Comparison of ENCODE assay signal across 30 mouse cellular contexts in genomic region chr1:184147713-184148112, GRCm38 (mm10).
"Had no signal": no experiment of that assay in that cellular context is flagged by ENCODE, and none has a peak within 500 bp of the region (broad histone marks: within the 10 kb centered on the region; RNA-seq: fewer than 3 reads in every experiment).

No protein-coding gene starts in this region.

- ATAC-seq: liver, embryonic 12.5 days; liver, postnatal 0 days; lung, postnatal 0 days; midbrain, embryonic 13.5 days; midbrain, embryonic 15.5 days; midbrain, embryonic 16.5 days had no signal

- H3K27me3 ChIP-seq: limb, embryonic 12.5 days; limb, embryonic 13.5 days; limb, embryonic 15.5 days; liver, embryonic 12.5 days; liver, embryonic 13.5 days; liver, embryonic 15.5 days; lung, embryonic 15.5 days; megakaryocyte, embryonic 14.5 days; midbrain, embryonic 12.5 days; midbrain, embryonic 13.5 days; midbrain, embryonic 15.5 days had no signal

- DNase-seq: left cerebral cortex, postnatal 4 days; liver; liver, embryonic 13.5 days; liver, postnatal 0 days; lung, adult 18-20 months; lung, adult 2 months; lung, embryonic 14.5 days; lung, postnatal 10 days; lung, postnatal 14 days; lung, postnatal 36 days; lung, postnatal 4 days; midbrain, embryonic 14.5 days had no signal

- H3K36me3 ChIP-seq: limb, embryonic 10.5 days; limb, embryonic 12.5 days; limb, embryonic 13.5 days; limb, embryonic 15.5 days; liver, embryonic 12.5 days; liver, embryonic 13.5 days; liver, embryonic 15.5 days; lung, embryonic 15.5 days; midbrain, embryonic 10.5 days; midbrain, embryonic 12.5 days; midbrain, embryonic 13.5 days; midbrain, embryonic 15.5 days had no signal

- H3K4me1 ChIP-seq: limb, embryonic 10.5 days; liver, embryonic 12.5 days; liver, embryonic 13.5 days; liver, embryonic 15.5 days; lung, embryonic 15.5 days; midbrain, embryonic 10.5 days; midbrain, embryonic 12.5 days; midbrain, embryonic 13.5 days; midbrain, embryonic 15.5 days had no signal

- H3K27ac ChIP-seq: left cerebral cortex, adult 2 months; limb, embryonic 10.5 days; limb, embryonic 12.5 days; limb, embryonic 13.5 days; limb, embryonic 15.5 days; liver, embryonic 12.5 days; liver, embryonic 13.5 days; liver, embryonic 14.5 days; liver, embryonic 15.5 days; lung, embryonic 15.5 days; macrophage; midbrain, embryonic 10.5 days; midbrain, embryonic 12.5 days; midbrain, embryonic 13.5 days; midbrain, embryonic 15.5 days had no signal

- H3K4me3 ChIP-seq: left cerebral cortex, adult 2 months; limb, embryonic 10.5 days; limb, embryonic 12.5 days; limb, embryonic 13.5 days; limb, embryonic 15.5 days; liver, embryonic 12.5 days; liver, embryonic 13.5 days; liver, embryonic 15.5 days; lung, embryonic 15.5 days; megakaryocyte, embryonic 14.5 days; midbrain, embryonic 10.5 days; midbrain, embryonic 12.5 days; midbrain, embryonic 13.5 days; midbrain, embryonic 15.5 days; myocyte had no signal
